Mouse (Mus musculus): ENCODE measurements around the gene Ezr. TPM values are rescaled to one million over a fixed set of nuclear protein-coding genes. Genes with fewer than 3 reads are reported as not detected.
A peak's percentile ranks its signal among the peaks of the same experiment; 100 is the strongest.

Ezr gene
- polyA plus RNA-seq (2014; fragmentation: Nextera tagmentation; extraction: Ambion mirVana), result 97.1 and 97.3 TPM in 2 replicates

DNA sequence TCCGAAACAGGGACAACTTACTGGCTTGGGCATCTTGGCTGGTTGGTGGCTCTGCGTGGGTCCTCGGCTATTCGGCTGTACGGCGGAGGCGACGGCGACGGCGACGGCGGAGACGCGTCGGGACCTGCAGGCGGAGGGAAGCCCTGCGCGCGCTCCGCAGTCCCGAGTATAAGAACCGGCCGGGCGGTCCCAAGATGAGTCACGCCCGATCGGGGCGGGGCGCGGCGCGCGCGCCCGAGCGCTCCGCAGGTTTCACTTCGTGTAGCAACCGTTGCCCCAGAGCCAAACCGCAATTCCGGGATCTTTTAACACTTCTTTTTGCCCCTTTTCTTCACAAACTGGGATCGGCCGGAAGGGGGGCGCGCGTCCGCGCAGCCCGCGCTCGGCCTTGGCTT, at the start of gene Ezr:
Gene Ezr (minus strand): TSS at position 174 of the 395 bp plus-strand sequence.
- Histone ChIP-seq H3K4me2 (peak within 1 kb of the TSS; percentile 74), H3K4me3 (ENCODE audit: low read depth, low read length) (peak within 1 kb of the TSS; percentile 78), H3K9ac (peak within 1 kb of the TSS; percentile 84), H3K36me3 (ENCODE audit: insufficient read depth) (no peaks in the 10 kb centered on the region), H3K9me3 (ENCODE audit: low read depth, low read length) (no peaks in the 10 kb centered on the region), H3K4me1 (ENCODE audit: insufficient read depth) (peaks cover 17% of the 10 kb centered on the region), H3K27me3 (ENCODE audit: insufficient read depth, low read length) (peaks cover 20% of the 10 kb centered on the region), H3K27ac (ENCODE audit: low read depth) (peak within 1 kb of the TSS; percentile 93)
- under 1% methylated on average over 52 of the region's 52 CpGs for WGBS
- DNase-seq, result peak; percentile 95
- ATAC-seq (ENCODE audit: insufficient read depth), result peak; percentile 74
- no peak for TF ChIP-seq CTCF (IDR thresholded peaks at IDR 0.05; ENCODE audit: low read depth)

DNA sequence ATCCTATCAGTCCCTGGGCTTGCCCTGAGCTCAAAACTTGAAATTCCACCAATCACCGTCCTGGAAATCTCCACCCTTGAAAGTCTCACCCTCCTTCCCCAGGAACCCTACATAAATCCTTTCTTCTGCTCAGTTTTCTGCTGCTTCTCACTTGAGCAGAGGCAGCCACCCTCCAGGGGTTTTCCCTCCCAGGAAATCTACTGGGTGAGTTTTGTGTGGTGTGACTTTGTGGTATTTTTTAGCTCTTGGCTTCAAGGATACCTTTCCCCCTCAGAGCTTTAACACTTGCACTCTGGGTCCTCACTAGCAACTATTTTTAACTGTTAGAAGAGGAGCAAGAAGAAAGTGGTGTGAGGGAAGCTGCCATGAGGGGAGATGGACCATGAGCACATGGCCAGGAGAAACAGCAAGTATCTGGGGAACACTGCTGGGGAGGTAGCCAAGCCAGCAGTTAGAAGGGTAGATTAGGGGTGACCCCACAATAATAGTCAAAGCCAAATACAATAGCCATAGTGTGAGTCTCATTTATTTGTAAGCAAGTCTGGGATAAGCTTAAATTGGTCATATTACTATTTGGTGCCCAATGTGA, 47.5 kb upstream of the Ezr start:
- H3K9ac ChIP-seq, result no peak overlapping the region
- peaks cover 4% of the 10 kb centered on the region; the same call in 1 of the 2 replicates for H3K4me1 ChIP-seq (ENCODE audit: insufficient read depth)
- no peaks in the 10 kb centered on the region for H3K27me3 ChIP-seq (ENCODE audit: insufficient read depth, low read length)
- no peak for DNase-seq
- no peak overlapping the region for H3K27ac ChIP-seq (ENCODE audit: low read depth)
- no peaks in the 10 kb centered on the region for H3K36me3 ChIP-seq (ENCODE audit: insufficient read depth)
- H3K9me3 ChIP-seq (ENCODE audit: low read depth, low read length), result no peaks in the 10 kb centered on the region
- no peak for ATAC-seq (ENCODE audit: insufficient read depth)
- H3K4me2 ChIP-seq, result no peak overlapping the region
- H3K4me3 ChIP-seq (ENCODE audit: low read depth, low read length), result no peak overlapping the region
- 50% methylated on average over 1 of the region's 1 CpGs for WGBS
- no peak for TF ChIP-seq CTCF (IDR thresholded peaks at IDR 0.05; ENCODE audit: low read depth)

DNA sequence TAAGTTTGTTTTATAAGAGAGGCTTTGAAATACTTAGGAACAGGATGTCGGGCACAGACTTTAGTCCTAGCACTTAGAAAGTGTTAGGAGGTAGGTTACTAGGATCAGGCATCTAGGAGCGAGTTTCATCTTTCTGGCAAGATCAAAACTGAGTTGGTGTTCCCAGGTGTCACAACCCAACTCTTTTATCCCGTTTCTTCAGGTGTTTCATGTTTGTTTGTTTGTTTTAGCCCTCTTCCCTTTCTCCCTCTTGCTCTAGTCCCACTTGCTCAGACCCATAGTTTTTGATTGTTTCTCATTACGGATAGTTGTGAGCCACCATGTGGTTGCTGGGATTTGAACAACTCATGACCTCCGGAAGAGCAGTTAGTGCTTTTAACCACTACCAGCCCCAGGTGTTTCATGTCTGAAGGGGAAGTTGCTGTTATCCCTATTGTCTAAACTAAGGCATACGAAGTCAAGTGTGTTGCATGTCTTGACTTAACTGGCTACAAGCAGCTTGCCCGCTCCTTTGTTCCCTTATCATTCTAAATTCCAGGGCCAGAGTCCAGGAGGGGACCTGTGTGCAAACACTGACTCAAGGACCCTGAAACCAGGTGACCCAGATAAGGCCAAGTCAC, 46.1 kb upstream of the Ezr start:
- no peak for TF ChIP-seq CTCF (IDR thresholded peaks at IDR 0.05; ENCODE audit: low read depth)
- no peaks in the 10 kb centered on the region for H3K36me3 ChIP-seq (ENCODE audit: insufficient read depth)
- no peaks in the 10 kb centered on the region for H3K9me3 ChIP-seq (ENCODE audit: low read depth, low read length)
- peak overlapping the region; percentile 98 for H3K27ac ChIP-seq (ENCODE audit: low read depth)
- peak overlapping the region; percentile 69 for H3K9ac ChIP-seq
- ATAC-seq (ENCODE audit: insufficient read depth) (no peak), DNase-seq (peak; percentile 26)
- peak overlapping the region; percentile 82 for H3K4me2 ChIP-seq
- peak overlapping the region; percentile 55 for H3K4me3 ChIP-seq (ENCODE audit: low read depth, low read length)
- peaks cover 4% of the 10 kb centered on the region; the same call in 1 of the 2 replicates for H3K4me1 ChIP-seq (ENCODE audit: insufficient read depth)
- 43% methylated on average over 7 of the region's 7 CpGs for WGBS
- no peaks in the 10 kb centered on the region for H3K27me3 ChIP-seq (ENCODE audit: insufficient read depth, low read length)

DNA sequence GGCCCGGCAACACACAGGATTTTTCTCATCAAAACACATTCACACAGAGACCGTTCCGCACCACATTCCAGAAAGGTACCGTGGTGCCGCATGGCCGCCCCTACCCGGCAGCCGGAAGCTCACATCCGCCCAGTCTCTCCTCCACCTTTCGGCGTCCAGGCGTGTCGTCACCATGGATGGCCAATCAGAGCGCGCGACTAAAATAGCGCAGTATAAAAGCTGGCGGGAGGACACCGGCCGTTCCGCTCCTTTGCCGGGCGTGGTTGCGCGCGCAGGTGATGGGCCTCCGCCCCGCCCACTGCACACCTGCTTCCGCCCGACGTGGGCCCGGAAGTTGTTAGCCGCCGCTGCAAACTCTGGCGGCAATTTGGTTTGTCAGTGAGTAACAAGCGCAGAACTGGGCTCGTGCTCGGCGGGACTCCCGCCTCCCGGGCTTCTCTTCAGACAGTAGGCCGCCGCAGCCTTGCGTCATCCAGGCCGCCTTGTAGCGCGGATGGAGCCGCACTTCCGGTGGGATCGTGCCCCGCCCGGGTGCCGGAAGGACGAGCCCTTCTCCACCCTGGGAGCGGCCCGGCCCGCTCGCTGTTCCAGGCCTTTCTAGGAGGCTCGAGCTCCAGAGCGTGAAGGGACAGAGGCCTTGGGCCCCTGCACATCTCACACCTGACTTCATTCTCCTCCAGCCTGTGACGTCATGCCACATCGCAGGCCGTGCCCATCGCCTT, 45.3 kb upstream of the Ezr start:
- Histone ChIP-seq H3K27ac (ENCODE audit: low read depth) (peak overlapping the region; percentile 98), H3K9me3 (ENCODE audit: low read depth, low read length) (no peaks in the 10 kb centered on the region), H3K4me2 (peak overlapping the region; percentile 82), H3K4me3 (ENCODE audit: low read depth, low read length) (peak overlapping the region; percentile 55), H3K9ac (peak overlapping the region; percentile 69), H3K4me1 (ENCODE audit: insufficient read depth) (peaks cover 4% of the 10 kb centered on the region; the same call in 1 of the 2 replicates), H3K27me3 (ENCODE audit: insufficient read depth, low read length) (no peaks in the 10 kb centered on the region), H3K36me3 (ENCODE audit: insufficient read depth) (no peaks in the 10 kb centered on the region)
- DNase-seq (peak; percentile 99), ATAC-seq (ENCODE audit: insufficient read depth) (peak; percentile 97)
- no peak for TF ChIP-seq CTCF (IDR thresholded peaks at IDR 0.05; ENCODE audit: low read depth)
- under 1% methylated on average over 64 of the region's 64 CpGs for WGBS

DNA sequence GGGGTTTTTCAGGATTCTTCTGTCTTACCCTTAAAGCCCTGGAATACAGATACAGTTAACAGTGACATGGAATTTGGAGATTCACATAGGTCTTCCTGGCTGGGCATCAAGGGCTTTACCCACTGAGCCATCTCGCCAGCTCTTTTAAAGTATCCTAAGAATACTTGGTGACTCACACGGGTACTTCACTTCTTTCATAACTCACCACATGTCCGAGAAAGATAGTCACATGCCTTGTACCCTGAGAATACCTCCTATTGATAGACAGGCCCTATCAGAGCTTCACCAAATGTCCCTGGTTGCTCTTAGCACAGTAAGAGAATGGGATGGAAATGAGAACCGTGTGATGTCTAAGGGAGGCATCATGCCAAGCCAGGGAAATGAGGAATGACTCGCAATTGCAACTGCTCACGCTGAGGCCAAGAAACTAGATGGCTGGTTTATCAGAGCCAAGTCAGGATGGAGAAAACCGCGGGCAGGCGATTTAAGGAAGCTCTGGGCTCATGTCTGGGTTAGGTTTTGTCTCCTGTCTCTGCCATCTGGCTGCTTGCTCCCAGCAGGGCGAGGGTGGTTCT, 44.7 kb upstream of the Ezr start:
- peak overlapping the region; percentile 55 for H3K4me3 ChIP-seq (ENCODE audit: low read depth, low read length)
- H3K9ac ChIP-seq, result peak overlapping the region; percentile 69
- TF ChIP-seq CTCF (IDR thresholded peaks at IDR 0.05; ENCODE audit: low read depth), result no peak
- peaks cover 4% of the 10 kb centered on the region; the same call in 1 of the 2 replicates for H3K4me1 ChIP-seq (ENCODE audit: insufficient read depth)
- no peak for DNase-seq
- WGBS, result 31% methylated on average over 10 of the region's 10 CpGs
- no peaks in the 10 kb centered on the region for H3K36me3 ChIP-seq (ENCODE audit: insufficient read depth)
- H3K9me3 ChIP-seq (ENCODE audit: low read depth, low read length), result no peaks in the 10 kb centered on the region
- no peaks in the 10 kb centered on the region for H3K27me3 ChIP-seq (ENCODE audit: insufficient read depth, low read length)
- peak overlapping the region; percentile 98 for H3K27ac ChIP-seq (ENCODE audit: low read depth)
- peak overlapping the region; percentile 82 for H3K4me2 ChIP-seq
- ATAC-seq (ENCODE audit: insufficient read depth), result peak; percentile 42

DNA sequence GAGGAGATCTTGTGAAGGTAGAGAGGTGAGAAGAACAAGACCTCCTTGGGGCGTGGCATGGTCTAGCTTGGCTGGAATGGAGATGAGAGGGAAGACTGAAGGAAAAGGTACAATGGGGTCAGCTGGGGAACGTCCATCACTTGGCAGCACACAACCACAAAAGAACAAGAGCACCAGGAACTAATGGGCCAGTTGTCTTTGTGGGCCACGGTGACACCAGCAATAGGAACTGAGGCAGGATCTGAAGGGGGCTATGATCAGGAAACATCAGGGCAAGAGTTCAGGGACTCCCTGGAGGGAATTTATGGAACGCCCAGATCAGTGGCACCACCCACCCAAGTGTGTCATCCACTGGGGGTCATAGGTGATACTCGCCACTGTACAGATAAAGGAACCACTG, 34.2 kb upstream of the Ezr start:
- no peak overlapping the region for H3K4me3 ChIP-seq (ENCODE audit: low read depth, low read length)
- no peaks in the 10 kb centered on the region for H3K9me3 ChIP-seq (ENCODE audit: low read depth, low read length)
- 59% methylated on average over 5 of the region's 5 CpGs for WGBS
- no peak overlapping the region for H3K27ac ChIP-seq (ENCODE audit: low read depth)
- no peaks in the 10 kb centered on the region for H3K36me3 ChIP-seq (ENCODE audit: insufficient read depth)
- H3K27me3 ChIP-seq (ENCODE audit: insufficient read depth, low read length), result no peaks in the 10 kb centered on the region
- DNase-seq (no peak), ATAC-seq (ENCODE audit: insufficient read depth) (no peak)
- H3K9ac ChIP-seq, result no peak overlapping the region
- no peak overlapping the region for H3K4me2 ChIP-seq
- TF ChIP-seq CTCF (IDR thresholded peaks at IDR 0.05; ENCODE audit: low read depth), result no peak
- peaks cover 19% of the 10 kb centered on the region; the same call in 1 of the 2 replicates for H3K4me1 ChIP-seq (ENCODE audit: insufficient read depth)

Measured in lung, embryonic 14.5 days (tissue).